10 mouse cellular contexts compared by ENCODE assay signal in genomic region chr9:20943911-20944310, GRCm38 (mm10). TPM values are rescaled to one million over a fixed set of nuclear protein-coding genes. Genes with fewer than 3 reads are reported as not detected.
DNase-seq lines count a peak whose midpoint lies in the region; ATAC-seq lines count a peak whose summit lies in the region.
"Had no signal": no experiment of that assay in that cellular context is flagged by ENCODE, and none has a peak within 500 bp of the region (broad histone marks: within the 10 kb centered on the region; RNA-seq: fewer than 3 reads in every experiment).

No protein-coding gene starts in this region.

- H3K9ac ChIP-seq in midbrain, embryonic 11.5 days (ENCODE audit: low read length) = no peak overlapping the region
- no peak overlapping the region for H3K9ac ChIP-seq in midbrain, embryonic 14.5 days (replicated peaks; ENCODE audit: low read length)
- H3K9ac ChIP-seq in intestine, embryonic 14.5 days (ENCODE audit: low read length) = no peak overlapping the region

- intact Hi-C loops in gastrocnemius, postnatal 36 days (cut with DNase I) = loop anchor here (5.0 kb wide), 1 partner anchor 48 kb away; no protein-coding TSS in a partner anchor

- H3K27me3 ChIP-seq in midbrain, embryonic 11.5 days (ENCODE audit: control insufficient read depth, insufficient read depth, low read length) = no peaks in the 10 kb centered on the region
- no peaks in the 10 kb centered on the region for H3K27me3 ChIP-seq in midbrain, embryonic 14.5 days (ENCODE audit: control insufficient read depth, insufficient read depth, low read length)
- no peaks in the 10 kb centered on the region for H3K27me3 ChIP-seq in intestine, embryonic 14.5 days (replicated peaks; ENCODE audit: control insufficient read depth, insufficient read depth, low read length)

- no peak for ATAC-seq in midbrain, embryonic 11.5 days (ENCODE audit: low FRiP score)
- no peak for ATAC-seq in midbrain, embryonic 14.5 days (ENCODE audit: low FRiP score, low TSS enrichment)
- ATAC-seq in intestine, embryonic 14.5 days (replicated peaks; ENCODE audit: low FRiP score, low TSS enrichment, low read depth) = peak; percentile 58; the same call in 1 of the 2 replicates

- peak; percentile 45 for DNase-seq in adrenal gland, adult 2 months
- no peak for DNase-seq in adrenal gland, postnatal 25 days
- peak; percentile 71 for DNase-seq in midbrain, embryonic 11.5 days (ENCODE audit: low spot score, missing footprints)
- no peak for DNase-seq in midbrain, embryonic 14.5 days
- no peak for DNase-seq in intestine, embryonic 14.5 days (ENCODE audit: low spot score)
- DNase-seq in retina, postnatal 1 day = peak; percentile 18
- no peak for DNase-seq in layer of hippocampus, adult 11-12 months (ENCODE audit: low spot score)
- no peak for DNase-seq in gastrocnemius, postnatal 36 days
- DNase-seq: kidney, adult 9 months; spleen, adult 18-20 months had no signal

- no peak overlapping the region for H3K27ac ChIP-seq in midbrain, embryonic 11.5 days (ENCODE audit: low read depth, low read length)
- no peak overlapping the region for H3K27ac ChIP-seq in midbrain, embryonic 14.5 days (replicated peaks; ENCODE audit: low read depth, low read length)
- no peak overlapping the region for H3K27ac ChIP-seq in intestine, embryonic 14.5 days (ENCODE audit: low read depth)

- H3K4me2 ChIP-seq in midbrain, embryonic 11.5 days = no peak overlapping the region
- no peak overlapping the region for H3K4me2 ChIP-seq in midbrain, embryonic 14.5 days (ENCODE audit: low read length)
- H3K4me2 ChIP-seq in intestine, embryonic 14.5 days (ENCODE audit: low read length) = no peak overlapping the region

- H3K9me3 ChIP-seq in midbrain, embryonic 11.5 days (ENCODE audit: control insufficient read depth, low read length) = no peaks in the 10 kb centered on the region
- no peaks in the 10 kb centered on the region for H3K9me3 ChIP-seq in midbrain, embryonic 14.5 days (ENCODE audit: control insufficient read depth, low read length)
- no peaks in the 10 kb centered on the region for H3K9me3 ChIP-seq in intestine, embryonic 14.5 days (ENCODE audit: control insufficient read depth, low read length)

- no peak overlapping the region for H3K4me3 ChIP-seq in midbrain, embryonic 11.5 days (ENCODE audit: low read depth, low read length)
- H3K4me3 ChIP-seq in midbrain, embryonic 14.5 days (replicated peaks; ENCODE audit: low read depth, low read length) = no peak overlapping the region
- H3K4me3 ChIP-seq in intestine, embryonic 14.5 days (ENCODE audit: low read depth, low read length) = no peak overlapping the region

- 28% methylated on average over 2 of the region's 2 CpGs for WGBS in midbrain, embryonic 11.5 days
- 6% methylated on average over 2 of the region's 2 CpGs for WGBS in midbrain, embryonic 14.5 days
- 14% methylated on average over 2 of the region's 2 CpGs for WGBS in intestine, embryonic 14.5 days

- H3K36me3 ChIP-seq in midbrain, embryonic 11.5 days (ENCODE audit: control insufficient read depth, insufficient read depth, low read length) = peaks cover 19% of the 10 kb centered on the region
- peaks cover 28% of the 10 kb centered on the region for H3K36me3 ChIP-seq in midbrain, embryonic 14.5 days (ENCODE audit: control insufficient read depth, insufficient read depth, low read length)
- peaks cover 45% of the 10 kb centered on the region for H3K36me3 ChIP-seq in intestine, embryonic 14.5 days (ENCODE audit: control insufficient read depth, insufficient read depth, low read length)

- H3K4me1 ChIP-seq in midbrain, embryonic 11.5 days (ENCODE audit: control insufficient read depth, insufficient read depth, low read length) = no peaks in the 10 kb centered on the region
- H3K4me1 ChIP-seq in midbrain, embryonic 14.5 days (ENCODE audit: control insufficient read depth, insufficient read depth, low read length) = no peaks in the 10 kb centered on the region
- peaks cover 9% of the 10 kb centered on the region for H3K4me1 ChIP-seq in intestine, embryonic 14.5 days (replicated peaks; ENCODE audit: control insufficient read depth, insufficient read depth, low read length)

RNA-seq across cellular contexts. Expression of gene Dnmt1, which starts 15.8 kb away (rescaled TPM):
- 10 to 100 TPM; 43.0 to 44.0 TPM for total RNA-seq in adrenal gland, adult 2 months (2021)
- 29.6 and 29.8 TPM in 2 replicates for polyA plus RNA-seq in adrenal gland, adult 2 months (2012; rRNA removed)
- 61.3 and 68.1 TPM in 2 replicates for total RNA-seq in adrenal gland, postnatal 25 days (2021)
- polyA plus RNA-seq in midbrain, embryonic 11.5 days (2014; fragmentation: Nextera tagmentation; extraction: Ambion mirVana) = 67.4 and 73.3 TPM in 2 replicates
- 51.1 and 51.5 TPM in 2 replicates for polyA plus RNA-seq in midbrain, embryonic 14.5 days (2014; fragmentation: Nextera tagmentation; extraction: Ambion mirVana)
- polyA plus RNA-seq in intestine, embryonic 14.5 days (2014; fragmentation: Nextera tagmentation; extraction: Ambion mirVana) = 65.4 and 69.9 TPM in 2 replicates
- total RNA-seq in gastrocnemius, postnatal 36 days (2021) = 1 to 10 TPM; 6.0 to 7.7 TPM

RNA-seq across cellular contexts. Expression of gene S1pr2, which starts 32.7 kb away (rescaled TPM):
- total RNA-seq in adrenal gland, adult 2 months (2021) = 10 to 100 TPM; 20.4 to 26.6 TPM
- polyA plus RNA-seq in adrenal gland, adult 2 months (2012; rRNA removed) = 14.8 and 15.7 TPM in 2 replicates
- total RNA-seq in adrenal gland, postnatal 25 days (2021) = 16.2 and 16.9 TPM in 2 replicates
- polyA plus RNA-seq in midbrain, embryonic 11.5 days (2014; fragmentation: Nextera tagmentation; extraction: Ambion mirVana) = 18.1 and 20.1 TPM in 2 replicates
- 4.1 and 10.8 TPM in 2 replicates for polyA plus RNA-seq in midbrain, embryonic 14.5 days (2014; fragmentation: Nextera tagmentation; extraction: Ambion mirVana)
- polyA plus RNA-seq in intestine, embryonic 14.5 days (2014; fragmentation: Nextera tagmentation; extraction: Ambion mirVana) = 31.9 and 35.5 TPM in 2 replicates
- 1 to 10 TPM; 1.5 to 1.6 TPM for total RNA-seq in gastrocnemius, postnatal 36 days (2021)

RNA-seq across cellular contexts. Expression of gene Eif3g, which starts 45.5 kb away (rescaled TPM):
- 100 to 1,000 TPM; 156 to 170 TPM for total RNA-seq in adrenal gland, adult 2 months (2021)
- 123 and 133 TPM in 2 replicates for polyA plus RNA-seq in adrenal gland, adult 2 months (2012; rRNA removed)
- 143 and 150 TPM in 2 replicates for total RNA-seq in adrenal gland, postnatal 25 days (2021)
- 348 and 354 TPM in 2 replicates for polyA plus RNA-seq in midbrain, embryonic 11.5 days (2014; fragmentation: Nextera tagmentation; extraction: Ambion mirVana)
- 231 and 234 TPM in 2 replicates for polyA plus RNA-seq in midbrain, embryonic 14.5 days (2014; fragmentation: Nextera tagmentation; extraction: Ambion mirVana)
- polyA plus RNA-seq in intestine, embryonic 14.5 days (2014; fragmentation: Nextera tagmentation; extraction: Ambion mirVana) = 314 and 315 TPM in 2 replicates
- total RNA-seq in gastrocnemius, postnatal 36 days (2021) = 10 to 100 TPM; 88.8 to 96.0 TPM

RNA-seq across cellular contexts. Expression of gene Ppan, which starts 55.9 kb away (rescaled TPM):
- total RNA-seq in adrenal gland, adult 2 months (2021) = 10 to 100 TPM; 27.6 to 44.4 TPM
- 128 and 140 TPM in 2 replicates for polyA plus RNA-seq in adrenal gland, adult 2 months (2012; rRNA removed)
- 37.2 and 37.3 TPM in 2 replicates for total RNA-seq in adrenal gland, postnatal 25 days (2021)
- 52.3 and 57.1 TPM in 2 replicates for polyA plus RNA-seq in midbrain, embryonic 11.5 days (2014; fragmentation: Nextera tagmentation; extraction: Ambion mirVana)
- polyA plus RNA-seq in midbrain, embryonic 14.5 days (2014; fragmentation: Nextera tagmentation; extraction: Ambion mirVana) = 39.8 and 43.9 TPM in 2 replicates
- polyA plus RNA-seq in intestine, embryonic 14.5 days (2014; fragmentation: Nextera tagmentation; extraction: Ambion mirVana) = 101 and 106 TPM in 2 replicates
- 1 to 10 TPM; 6.1 to 8.7 TPM for total RNA-seq in gastrocnemius, postnatal 36 days (2021)

RNA-seq across cellular contexts. Expression of gene Mrpl4, which starts 58.6 kb away (rescaled TPM):
- total RNA-seq in adrenal gland, adult 2 months (2021) = 100 to 1,000 TPM; 120 to 130 TPM
- 245 and 270 TPM in 2 replicates for polyA plus RNA-seq in adrenal gland, adult 2 months (2012; rRNA removed)
- total RNA-seq in adrenal gland, postnatal 25 days (2021) = 113 and 122 TPM in 2 replicates
- 120 and 121 TPM in 2 replicates for polyA plus RNA-seq in midbrain, embryonic 11.5 days (2014; fragmentation: Nextera tagmentation; extraction: Ambion mirVana)
- polyA plus RNA-seq in midbrain, embryonic 14.5 days (2014; fragmentation: Nextera tagmentation; extraction: Ambion mirVana) = 98.6 and 112 TPM in 2 replicates
- 151 and 155 TPM in 2 replicates for polyA plus RNA-seq in intestine, embryonic 14.5 days (2014; fragmentation: Nextera tagmentation; extraction: Ambion mirVana)
- total RNA-seq in gastrocnemius, postnatal 36 days (2021) = 10 to 100 TPM; 58.5 to 58.7 TPM

Comparison
In these comparisons a context has a peak if more than half of its experiments do, and no peak if none do; other contexts are left out.
1. DNase-seq: peak in adrenal gland, adult 2 months (single experiment), midbrain, embryonic 11.5 days (single experiment) and retina, postnatal 1 day (single experiment); none in adrenal gland, postnatal 25 days (single experiment), midbrain, embryonic 14.5 days (single experiment), intestine, embryonic 14.5 days (single experiment), layer of hippocampus, adult 11-12 months (single experiment) and gastrocnemius, postnatal 36 days (0 of 2).